Mouse (Mus musculus) central nervous system, embryonic 18 days (tissue): ENCODE results near the gene Sprr2f. TPM values are rescaled to one million over a fixed set of nuclear protein-coding genes. Genes with fewer than 3 reads are reported as not detected.

Experiments used
- polyA plus RNA-seq: library from polyadenylated mRNA; depleted of rRNA; stranded (reverse); fragments of >200 nt; gene quantifications from 2 replicates; pipeline ENCODE4 v1.2.3, GENCODE M21; 2012; rRNA removed

The Sprr2f gene
- not detected in 2 replicates for polyA plus RNA-seq

GRCm38 (mm10) chr3:92364887-92365286 lies at the start of gene Sprr2f:
TSS of gene Sprr2f (plus strand) at chr3:92365187.

DNA sequence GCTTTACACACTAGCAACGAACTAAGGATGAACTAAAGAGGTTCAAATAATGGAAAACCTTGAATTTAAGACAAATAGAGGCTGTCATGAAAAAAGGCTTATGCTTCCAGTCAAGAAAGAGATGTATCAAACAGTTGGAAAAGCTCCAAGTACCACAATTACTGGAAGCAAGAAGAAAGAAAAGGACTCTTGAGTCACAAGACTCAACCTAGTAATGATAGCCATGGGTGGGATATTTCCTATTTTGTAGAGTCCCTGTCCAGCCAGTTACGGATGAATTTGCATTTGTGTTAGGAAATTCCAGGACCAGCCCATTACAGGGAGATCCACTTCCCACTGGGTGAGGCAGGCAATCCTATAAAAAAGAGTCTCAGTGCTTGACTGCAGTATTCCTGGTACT lies 48.7 kb upstream of the Sprr2f start, which contains the start of gene Sprr2b:
Gene Sprr2b, plus strand, starts transcription at position 301 of the 400 bp plus-strand sequence.

DNA sequence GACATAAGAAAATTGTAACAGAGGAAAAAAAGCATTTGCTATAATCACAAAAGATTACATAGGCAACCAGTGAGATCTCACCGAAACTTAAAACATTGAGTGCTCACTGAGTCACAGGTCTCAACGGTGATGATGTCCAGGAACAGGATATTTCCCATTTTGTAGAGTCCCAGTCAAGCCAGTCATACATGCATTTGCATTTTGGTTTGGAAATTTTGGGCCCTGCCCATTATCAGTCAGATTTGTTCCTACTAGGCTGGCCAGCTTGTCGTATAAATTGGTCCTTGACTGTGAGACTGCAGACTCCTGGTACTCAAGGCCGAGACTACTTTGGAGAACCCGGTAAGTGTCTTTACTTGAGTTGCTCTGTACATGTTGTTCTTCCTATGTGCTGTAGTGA lies 26.1 kb upstream of the Sprr2f start, which contains the start of gene Sprr2d:
Gene Sprr2d, plus strand, starts transcription at position 301 of the 400 bp plus-strand sequence.

GRCm38 (mm10) chr3:92351843-92352242 lies 13.1 kb upstream of the Sprr2f start, which contains the start of gene Sprr2e:
TSS of gene Sprr2e (plus strand) at chr3:92352143.

DNA sequence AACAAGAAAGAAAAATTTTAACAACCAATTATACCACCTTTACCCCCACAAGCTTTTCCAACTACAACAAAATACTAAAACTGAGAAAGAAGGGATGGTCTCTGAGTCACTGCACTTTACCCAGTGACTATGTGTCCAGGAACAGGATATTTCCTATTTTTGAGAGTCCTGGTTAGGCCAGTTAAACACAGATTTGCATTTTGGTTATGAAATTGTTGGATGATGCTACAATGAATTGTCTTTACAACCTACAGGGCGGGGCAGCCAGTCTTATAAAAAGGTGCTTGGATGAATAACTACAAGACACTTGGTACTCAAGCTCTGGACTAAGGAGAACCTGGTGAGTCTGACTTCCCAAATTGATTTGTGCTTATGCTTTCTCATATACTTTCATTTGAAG lies 20.4 kb downstream of the Sprr2f start, which contains the start of gene Sprr2h:
Gene Sprr2h, plus strand, starts transcription at position 301 of the 400 bp plus-strand sequence.

GRCm38 (mm10) chr3:92407691-92408090 lies 42.7 kb downstream of the Sprr2f start, which contains the start of gene Sprr2i:
TSS of gene Sprr2i (plus strand) at chr3:92407991.

Other genes starting within 250 kb of the Sprr2f start
- gene Prr9, start 241.2 kb upstream of the Sprr2f start, polyA plus RNA-seq, result not detected in 2 replicates
- gene Lelp1, start 222.4 kb upstream of the Sprr2f start, polyA plus RNA-seq, result not detected in 2 replicates
- gene Sprr2a1, start 149.4 kb upstream of the Sprr2f start, polyA plus RNA-seq, result not detected in 2 replicates
- 0.68 and 2.1 TPM in 2 replicates for gene Sprr2a2, start 149.3 kb upstream of the Sprr2f start, polyA plus RNA-seq
- gene Sprr2a3, start 79.8 kb upstream of the Sprr2f start, polyA plus RNA-seq, result 0.12 TPM in 1 of 2 replicates, not detected in the other
- gene Sprr2b, start 48.6 kb upstream of the Sprr2f start, polyA plus RNA-seq, result not detected in 2 replicates
- gene Sprr2d, start 26.0 kb upstream of the Sprr2f start, polyA plus RNA-seq, result 0.83 TPM in 1 of 2 replicates, not detected in the other
- not detected in 2 replicates for gene Sprr2e, start 13.0 kb upstream of the Sprr2f start, polyA plus RNA-seq
- gene Sprr2h, start 20.5 kb downstream of the Sprr2f start, polyA plus RNA-seq, result 0.88 TPM in 1 of 2 replicates, not detected in the other
- 0.30 TPM in 1 of 2 replicates, not detected in the other for gene Sprr2i, start 42.8 kb downstream of the Sprr2f start, polyA plus RNA-seq
- not detected in 2 replicates for gene Sprr2j-ps, start 52.9 kb downstream of the Sprr2f start, polyA plus RNA-seq
- 3.7 and 6.2 TPM in 2 replicates for gene Gm9774, start 64.2 kb downstream of the Sprr2f start, polyA plus RNA-seq
- not detected in 2 replicates for gene Sprr2k, start 67.4 kb downstream of the Sprr2f start, polyA plus RNA-seq
- gene Sprr1b, start 73.6 kb downstream of the Sprr2f start, polyA plus RNA-seq, result not detected in 2 replicates
- not detected in 2 replicates for gene Sprr3, start 93.5 kb downstream of the Sprr2f start, polyA plus RNA-seq
- gene Sprr1a, start 120.7 kb downstream of the Sprr2f start, polyA plus RNA-seq, result 0.07 and 0.25 TPM in 2 replicates
- gene Sprr4, start 135.3 kb downstream of the Sprr2f start, polyA plus RNA-seq, result not detected in 2 replicates
- not detected in 2 replicates for gene 2310046K23Rik, start 169.3 kb downstream of the Sprr2f start, polyA plus RNA-seq
- gene Ivl, start 208.5 kb downstream of the Sprr2f start, polyA plus RNA-seq, result not detected in 2 replicates
- not detected in 2 replicates for gene Smcp, start 223.8 kb downstream of the Sprr2f start, polyA plus RNA-seq
- not detected in 2 replicates for gene 2210017I01Rik, start 242.3 kb downstream of the Sprr2f start, polyA plus RNA-seq